Mouse (Mus musculus): ENCODE data around the gene Tsr3. TPM values are rescaled to one million over a fixed set of nuclear protein-coding genes. Genes with fewer than 3 reads are reported as not detected.

Gene Tsr3
- total and polyA plus RNA-seq, 3 experiments = 38.7 to 42.3 (median 40.8) TPM

GRCm38 (mm10) chr17:25275833-25276232 is 35.9 kb downstream of the Tsr3 start:
- no peak overlapping the region for H3K4me3 ChIP-seq (replicated peaks in 1 of 3; ENCODE audit: low read depth in 2 of 3, low read length in 2 of 3, poor library complexity in 1 of 3)
- peaks cover 0 to 7% of the 10 kb centered on the region in 2 experiments for H3K36me3 ChIP-seq (replicated peaks in 1 of 2; ENCODE audit: control insufficient read depth in 1 of 2, insufficient read depth in 1 of 2, low read length in 1 of 2)
- dilution Hi-C loops (cut with MboI; ENCODE audit: extremely low pct_ligation_motif_present, extremely low pct_unique_long_range_greater_than_20kb, low sequenced_read_pairs) (no loop called here), in situ Hi-C loops (cut with MboI; ENCODE audit: low pct_ligation_motif_present, low pct_unique_long_range_greater_than_20kb, low sequenced_read_pairs) (loop anchor here (5.0 to 10.0 kb wide), 2 partner anchors 91 to 164 kb away; partner anchors contain the start of genes BC003965 and Unkl)
- TF ChIP-seq ZNF384 (IDR thresholded peaks at IDR 0.05; ENCODE audit: low read depth, low read length) (no peak), TBP (conservative IDR thresholded peaks at IDR 0.05; ENCODE audit: low read depth, low read length) (no peak), BHLHE40 (IDR thresholded peaks at IDR 0.05; ENCODE audit: low read depth, low read length) (no peak), CTCF (conservative IDR thresholded peaks at IDR 0.05 in 1 of 2, IDR thresholded peaks at IDR 0.05 in 1 of 2; ENCODE audit: low read depth in 2 of 2, low read length in 2 of 2) (no peak)
- H3K27ac ChIP-seq (ENCODE audit: insufficient read depth, low read depth) = no peak overlapping the region
- no peaks in the 10 kb centered on the region for H3K9me3 ChIP-seq (replicated peaks; ENCODE audit: low read length)
- H3K4me1 ChIP-seq (ENCODE audit: control insufficient read depth in 1 of 2, insufficient read depth in 2 of 2) = peaks cover 7 to 20% of the 10 kb centered on the region in 2 experiments
- H3K27me3 ChIP-seq (replicated peaks) = peaks cover 28% of the 10 kb centered on the region
- peaks cover 24% of the 10 kb centered on the region for H3K79me2 ChIP-seq (replicated peaks; ENCODE audit: control insufficient read depth, extremely low read depth, insufficient read depth, poor library complexity, severe bottlenecking)
- no peak for DNase-seq (ENCODE audit: extremely low read depth)
- no peak overlapping the region for H3K9ac ChIP-seq (ENCODE audit: insufficient read depth, low read depth)
- H3K4me2 ChIP-seq (ENCODE audit: insufficient read depth, low read depth, poor library complexity, severe bottlenecking) = no peak overlapping the region

DNA sequence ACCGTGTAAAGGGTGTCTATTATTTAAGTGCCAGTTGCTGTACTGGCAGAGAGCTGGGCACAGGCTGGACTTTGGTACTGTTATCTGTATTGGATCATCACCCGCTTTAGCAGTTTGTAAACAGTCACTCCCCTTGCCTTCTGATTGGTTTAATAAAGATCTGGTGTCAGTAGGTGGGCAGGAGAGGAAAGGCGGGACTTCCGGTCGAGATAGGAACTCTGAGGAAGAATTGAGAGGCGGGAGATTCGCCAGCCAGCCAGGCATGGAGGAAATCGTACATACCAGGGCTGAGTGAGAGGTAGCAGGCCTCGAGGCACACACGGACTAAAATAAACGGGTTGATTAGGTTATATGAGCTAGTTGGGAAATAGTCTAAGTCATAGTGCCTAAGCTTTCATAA is 42.2 kb downstream of the Tsr3 start:
- Histone ChIP-seq H3K9ac (ENCODE audit: insufficient read depth, low read depth) (no peak overlapping the region), H3K9me3 (replicated peaks; ENCODE audit: low read length) (peaks cover 3% of the 10 kb centered on the region), H3K4me3 (replicated peaks in 1 of 3; ENCODE audit: low read depth in 2 of 3, low read length in 2 of 3, poor library complexity in 1 of 3) (no peak overlapping the region), H3K27ac (ENCODE audit: insufficient read depth, low read depth) (no peak overlapping the region), H3K27me3 (replicated peaks) (peaks cover 22% of the 10 kb centered on the region), H3K79me2 (replicated peaks; ENCODE audit: control insufficient read depth, extremely low read depth, insufficient read depth, poor library complexity, severe bottlenecking) (no peaks in the 10 kb centered on the region), H3K4me2 (ENCODE audit: insufficient read depth, low read depth, poor library complexity, severe bottlenecking) (no peak overlapping the region), H3K4me1 (ENCODE audit: control insufficient read depth in 1 of 2, insufficient read depth in 2 of 2) (no peaks in the 10 kb centered on the region), H3K36me3 (replicated peaks in 1 of 2; ENCODE audit: control insufficient read depth in 1 of 2, insufficient read depth in 1 of 2, low read length in 1 of 2) (no peaks in the 10 kb centered on the region)
- TF ChIP-seq POLR2A (IDR thresholded peaks at IDR 0.05; ENCODE audit: low read depth, low read length) (peak; percentile 53; the same call in 1 of the 2 replicates), ELF1 (IDR thresholded peaks at IDR 0.05; ENCODE audit: low read depth, low read length) (peak; percentile 50; the same call in 1 of the 2 replicates), ZMIZ1 (IDR thresholded peaks at IDR 0.05; ENCODE audit: low read depth, low read length) (no peak), NELFE (IDR thresholded peaks at IDR 0.05; ENCODE audit: low read depth, low read length) (0 out of 2 replicates have a peak, but pooled peaks have one; percentile 40), MAX (IDR thresholded peaks at IDR 0.05; ENCODE audit: low read length) (peak; percentile 71), ETS1 (conservative IDR thresholded peaks at IDR 0.05; ENCODE audit: low read depth, low read length) (no peak), HCFC1 (IDR thresholded peaks at IDR 0.05; ENCODE audit: low read depth, low read length) (peak; percentile 49), SIN3A (IDR thresholded peaks at IDR 0.05; ENCODE audit: low read length) (peak; percentile 32; the same call in 1 of the 2 replicates)
- dilution Hi-C loops (cut with MboI; ENCODE audit: extremely low pct_ligation_motif_present, extremely low pct_unique_long_range_greater_than_20kb, low sequenced_read_pairs) = no loop called here
- peak; percentile 71 for DNase-seq (ENCODE audit: extremely low read depth)
- in situ Hi-C loops (cut with MboI; ENCODE audit: low pct_ligation_motif_present, low pct_unique_long_range_greater_than_20kb, low sequenced_read_pairs) = no loop called here

DNA sequence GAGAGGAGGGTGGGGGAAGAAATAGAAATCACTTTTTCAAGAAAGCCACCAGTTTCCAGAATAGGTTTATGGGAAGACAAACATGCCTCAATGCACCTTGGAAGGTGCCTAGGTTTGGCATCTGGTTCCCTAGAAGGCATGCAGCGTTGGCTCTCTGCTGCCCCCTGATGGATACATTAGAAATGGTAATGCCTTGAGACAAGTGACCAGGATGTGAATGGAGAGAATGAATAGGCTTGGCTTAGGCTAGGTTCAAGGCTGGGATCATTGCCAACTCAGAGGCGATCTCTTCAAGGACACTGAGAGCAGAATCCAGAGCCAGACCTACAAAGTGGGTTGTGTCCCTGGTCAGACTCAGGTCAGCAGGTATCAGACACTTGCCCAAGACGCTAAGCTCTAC is 45.1 kb downstream of the Tsr3 start:
- Histone ChIP-seq H3K36me3 (replicated peaks in 1 of 2; ENCODE audit: control insufficient read depth in 1 of 2, insufficient read depth in 1 of 2, low read length in 1 of 2) (no peaks in the 10 kb centered on the region), H3K4me2 (ENCODE audit: insufficient read depth, low read depth, poor library complexity, severe bottlenecking) (no peak overlapping the region), H3K79me2 (replicated peaks; ENCODE audit: control insufficient read depth, extremely low read depth, insufficient read depth, poor library complexity, severe bottlenecking) (no peaks in the 10 kb centered on the region), H3K27ac (ENCODE audit: insufficient read depth, low read depth) (no peak overlapping the region), H3K9me3 (replicated peaks; ENCODE audit: low read length) (peaks cover 3% of the 10 kb centered on the region), H3K27me3 (replicated peaks) (peaks cover 7% of the 10 kb centered on the region), H3K4me3 (replicated peaks in 1 of 3; ENCODE audit: low read depth in 2 of 3, low read length in 2 of 3, poor library complexity in 1 of 3) (no peak overlapping the region), H3K4me1 (ENCODE audit: control insufficient read depth in 1 of 2, insufficient read depth in 2 of 2) (no peaks in the 10 kb centered on the region), H3K9ac (ENCODE audit: insufficient read depth, low read depth) (no peak overlapping the region)
- dilution Hi-C loops (cut with MboI; ENCODE audit: extremely low pct_ligation_motif_present, extremely low pct_unique_long_range_greater_than_20kb, low sequenced_read_pairs) = no loop called here
- peak; percentile 81 for DNase-seq (ENCODE audit: extremely low read depth)
- in situ Hi-C loops (cut with MboI; ENCODE audit: low pct_ligation_motif_present, low pct_unique_long_range_greater_than_20kb, low sequenced_read_pairs) = no loop called here
- TF ChIP-seq JUND (conservative IDR thresholded peaks at IDR 0.05; ENCODE audit: low read depth, low read length) = no peak
- no peak for TF ChIP-seq CHD1 (IDR thresholded peaks at IDR 0.05; ENCODE audit: low read depth, low read length)
- TF ChIP-seq KAT2A (IDR thresholded peaks at IDR 0.05; ENCODE audit: insufficient replicate concordance, low read length) = no peak
- no peak for TF ChIP-seq TBP (conservative IDR thresholded peaks at IDR 0.05; ENCODE audit: low read depth, low read length)
- no peak for TF ChIP-seq MAFK (IDR thresholded peaks at IDR 0.05; ENCODE audit: insufficient replicate concordance, low read length)
- no peak for TF ChIP-seq RCOR1 (conservative IDR thresholded peaks at IDR 0.05; ENCODE audit: low read depth, low read length)
- no peak for TF ChIP-seq USF1 (IDR thresholded peaks at IDR 0.05; ENCODE audit: low read depth, low read length)
- TF ChIP-seq NELFE (IDR thresholded peaks at IDR 0.05; ENCODE audit: low read depth, low read length) = 0 out of 2 replicates have a peak, but pooled peaks have one; percentile 25
- TF ChIP-seq ZC3H11A (IDR thresholded peaks at IDR 0.05; ENCODE audit: low read depth, low read length) = 0 out of 2 replicates have a peak, but pooled peaks have one; percentile 12
- peak; percentile 90 for TF ChIP-seq RAD21 (IDR thresholded peaks at IDR 0.05; ENCODE audit: low read depth, low read length)
- no peak for TF ChIP-seq PAX5 (IDR thresholded peaks at IDR 0.05; ENCODE audit: low read length)
- peak; percentile 84 for TF ChIP-seq SMC3 (IDR thresholded peaks at IDR 0.05; ENCODE audit: low read depth, low read length)
- 0 out of 2 replicates have a peak, but pooled peaks have one; percentile 17 for TF ChIP-seq BHLHE40 (IDR thresholded peaks at IDR 0.05; ENCODE audit: low read depth, low read length)
- no peak for TF ChIP-seq POLR2A (IDR thresholded peaks at IDR 0.05; ENCODE audit: low read depth, low read length)
- TF ChIP-seq ZMIZ1 (IDR thresholded peaks at IDR 0.05; ENCODE audit: low read depth, low read length) = no peak
- no peak for TF ChIP-seq MYC (IDR thresholded peaks at IDR 0.05; ENCODE audit: low read depth, low read length)
- TF ChIP-seq MEF2A (IDR thresholded peaks at IDR 0.05; ENCODE audit: borderline replicate concordance, low read depth, low read length) = no peak
- no peak for TF ChIP-seq EP300 (IDR thresholded peaks at IDR 0.05; ENCODE audit: low read length)
- peak; percentile 13; the same call in 1 of the 2 replicates for TF ChIP-seq NRF1 (IDR thresholded peaks at IDR 0.05; ENCODE audit: low read depth, low read length)
- no peak for TF ChIP-seq ETS1 (conservative IDR thresholded peaks at IDR 0.05; ENCODE audit: low read depth, low read length)

Data from CH12.LX (cell line).